Mouse (Mus musculus) testis, adult 2 months (tissue): ENCODE measurements around the gene Pkhd1. TPM values are rescaled to one million over a fixed set of nuclear protein-coding genes. Genes with fewer than 3 reads are reported as not detected.
A peak's percentile ranks its signal among the peaks of the same experiment; 100 is the strongest.
"Not testable (repeated sequence)": the region's sequence is repeated elsewhere in the genome, so short reads cannot be mapped to it uniquely, and the experiment has no call there.

Source experiments
- H3K27ac ChIP-seq: fragments of 200-500 bp; 2 replicates; pipeline ENCODE4 v1.5.1; 2012; ENCODE audit warnings: low read depth, low read length; ENCODE audit not compliant: control insufficient read depth, insufficient read depth
- H3K27me3 ChIP-seq: fragments of 200-500 bp; 2 replicates; pipeline ENCODE4 v1.6.1; 2012; ENCODE audit warnings: mild to moderate bottlenecking, low read length, moderate library complexity; ENCODE audit not compliant: control insufficient read depth, insufficient read depth
- H3K36me3 ChIP-seq: fragments of 200-500 bp; 2 replicates; pipeline ENCODE4 v1.6.1; 2012; ENCODE audit warnings: mild to moderate bottlenecking, low read length; ENCODE audit not compliant: control insufficient read depth, insufficient read depth
- H3K4me1 ChIP-seq: fragments of 200-500 bp; 2 replicates; pipeline ENCODE4 v1.6.1; 2012; ENCODE audit warnings: low read length; ENCODE audit not compliant: control insufficient read depth, insufficient read depth
- H3K4me3 ChIP-seq: fragments of 200-500 bp; 2 replicates; pipeline ENCODE4 v1.5.1; 2012; ENCODE audit warnings: low read depth, mild to moderate bottlenecking, low read length, moderate library complexity, mixed read lengths; ENCODE audit not compliant: control insufficient read depth
- CTCF ChIP-seq: fragments of 200-500 bp; IDR thresholded peaks from 2 replicates; pipeline ENCODE4 v1.5.1; 2012; ENCODE audit warnings: low read depth, mild to moderate bottlenecking, inconsistent platforms, low read length, moderate library complexity; ENCODE audit not compliant: control insufficient read depth, insufficient read depth, insufficient replicate concordance
- POLR2A ChIP-seq: fragments of 200-500 bp; IDR thresholded peaks from 2 replicates; pipeline ENCODE4 v1.6.1; 2012; ENCODE audit warnings: low read depth, mild to moderate bottlenecking, inconsistent platforms, low read length, moderate library complexity; ENCODE audit not compliant: control insufficient read depth
- polyA plus RNA-seq: library from polyadenylated mRNA; depleted of rRNA; stranded (reverse); fragments of >200 nt; gene quantifications from 2 replicates; pipeline ENCODE4 v1.2.3, GENCODE M21; 2012

Gene Pkhd1
- polyA plus RNA-seq, 1 experiment: 0.02 TPM

GRCm38 (mm10) chr1:20450074-20450473 lies 167.8 kb downstream of the Pkhd1 start:
- Histone ChIP-seq H3K27me3 (no peaks in the 10 kb centered on the region), H3K4me3 (peak overlapping the region; percentile 4; the same call in 1 of the 2 replicates), H3K36me3 (no peaks in the 10 kb centered on the region), H3K27ac (no peak overlapping the region), H3K4me1 (peaks cover 3% of the 10 kb centered on the region)
- TF ChIP-seq CTCF: peak; percentile 49; the same call in 1 of the 2 replicates
- TF ChIP-seq POLR2A: no peak

- not testable (repeated sequence) for H3K27ac ChIP-seq, H3K36me3 ChIP-seq, H3K4me1 ChIP-seq, H3K27me3 ChIP-seq, H3K4me3 ChIP-seq
These were observed 185.8 kb downstream of the Pkhd1 start for GRCm38 (mm10) chr1:20432026-20432425.

GRCm38 (mm10) chr1:20429056-20429394 lies 188.8 kb downstream of the Pkhd1 start:
- H3K27ac ChIP-seq: no peak overlapping the region
- TF ChIP-seq POLR2A: no peak
- TF ChIP-seq CTCF: no peak
- no peaks in the 10 kb centered on the region for H3K4me1 ChIP-seq
- no peak overlapping the region for H3K4me3 ChIP-seq
- H3K36me3 ChIP-seq: no peaks in the 10 kb centered on the region
- H3K27me3 ChIP-seq: no peaks in the 10 kb centered on the region

GRCm38 (mm10) chr1:20428370-20429055 lies 189.4 kb downstream of the Pkhd1 start:
- TF ChIP-seq POLR2A (no peak), CTCF (no peak)
- Histone ChIP-seq H3K4me1 (no peaks in the 10 kb centered on the region), H3K36me3 (no peaks in the 10 kb centered on the region), H3K4me3 (no peak overlapping the region), H3K27me3 (no peaks in the 10 kb centered on the region), H3K27ac (no peak overlapping the region)

- Histone ChIP-seq H3K4me1 (no peaks in the 10 kb centered on the region), H3K27ac (no peak overlapping the region), H3K27me3 (no peaks in the 10 kb centered on the region), H3K4me3 (no peak overlapping the region), H3K36me3 (no peaks in the 10 kb centered on the region)
- no peak for TF ChIP-seq POLR2A
- TF ChIP-seq CTCF: no peak
These were observed 208.4 kb downstream of the Pkhd1 start for GRCm38 (mm10) chr1:20409411-20409967.

- H3K4me1 ChIP-seq: no peaks in the 10 kb centered on the region
- no peak overlapping the region for H3K27ac ChIP-seq
- no peaks in the 10 kb centered on the region for H3K36me3 ChIP-seq
- TF ChIP-seq CTCF (no peak), POLR2A (no peak)
- H3K27me3 ChIP-seq: no peaks in the 10 kb centered on the region
- no peak overlapping the region for H3K4me3 ChIP-seq
These were observed 219.5 kb downstream of the Pkhd1 start for GRCm38 (mm10) chr1:20398319-20398718.

GRCm38 (mm10) chr1:20364437-20364836 lies 253.4 kb downstream of the Pkhd1 start:
- no peaks in the 10 kb centered on the region for H3K4me1 ChIP-seq
- TF ChIP-seq POLR2A (no peak), CTCF (no peak)
- H3K27me3 ChIP-seq: no peaks in the 10 kb centered on the region
- no peaks in the 10 kb centered on the region for H3K36me3 ChIP-seq
- H3K27ac ChIP-seq: no peak overlapping the region
- H3K4me3 ChIP-seq: no peak overlapping the region
